In genomic region chr17:29195579-29195978, GRCm38 (mm10) we compare ENCODE assay signal across 27 mouse cellular contexts. TPM values are rescaled to one million over a fixed set of nuclear protein-coding genes. Genes with fewer than 3 reads are reported as not detected.
DNase-seq lines count a peak whose midpoint lies in the region; TF ChIP-seq lines count a peak whose summit lies in the region.
"Had no signal": no experiment of that assay in that cellular context is flagged by ENCODE, and none has a peak within 500 bp of the region (broad histone marks: within the 10 kb centered on the region; RNA-seq: fewer than 3 reads in every experiment).

No protein-coding gene starts in this region.

- no peak overlapping the region for H3K4me3 ChIP-seq in embryonic facial prominence, embryonic 10.5 days
- H3K4me3 ChIP-seq in cerebellum, adult 2 months (replicated peaks; ENCODE audit: insufficient read depth, low read depth, low read length): no peak overlapping the region
- H3K4me3 ChIP-seq: embryonic facial prominence, embryonic 15.5 days; forebrain, embryonic 13.5 days; hindbrain, embryonic 15.5 days; limb, embryonic 10.5 days; limb, embryonic 15.5 days; liver, embryonic 13.5 days had no signal

- no peaks in the 10 kb centered on the region for H3K9me3 ChIP-seq in embryonic facial prominence, embryonic 10.5 days
- H3K9me3 ChIP-seq: embryonic facial prominence, embryonic 15.5 days; forebrain, embryonic 13.5 days; hindbrain, embryonic 15.5 days; limb, embryonic 10.5 days; limb, embryonic 15.5 days; liver, embryonic 13.5 days had no signal

- H3K36me3 ChIP-seq in embryonic facial prominence, embryonic 10.5 days (replicated peaks): no peaks in the 10 kb centered on the region
- H3K36me3 ChIP-seq: embryonic facial prominence, embryonic 15.5 days; hindbrain, embryonic 15.5 days; limb, embryonic 10.5 days; limb, embryonic 15.5 days; liver, embryonic 13.5 days had no signal

- WGBS in embryonic facial prominence, embryonic 10.5 days: 7% methylated on average over 4 of the region's 4 CpGs
- 59% methylated on average over 4 of the region's 4 CpGs for WGBS in cerebellum, adult 2 months

- TF ChIP-seq CTCF in cerebellum, adult 2 months (IDR thresholded peaks at IDR 0.05; ENCODE audit: borderline replicate concordance, insufficient read depth, low read depth, low read length): no peak

- H3K27ac ChIP-seq in embryonic facial prominence, embryonic 10.5 days (replicated peaks): peak overlapping the region; percentile 30; the same call in 1 of the 2 replicates
- no peak overlapping the region for H3K27ac ChIP-seq in cerebellum, adult 2 months (ENCODE audit: insufficient read depth, low read length)
- H3K27ac ChIP-seq: embryonic facial prominence, embryonic 15.5 days; forebrain, embryonic 13.5 days; hindbrain, embryonic 15.5 days; limb, embryonic 10.5 days; limb, embryonic 15.5 days; liver, embryonic 13.5 days; stomach, postnatal 0 days had no signal

- peaks cover 40% of the 10 kb centered on the region for H3K4me1 ChIP-seq in embryonic facial prominence, embryonic 10.5 days
- H3K4me1 ChIP-seq in cerebellum, adult 2 months (ENCODE audit: control insufficient read depth, insufficient read depth, low read length): no peaks in the 10 kb centered on the region

- TF ChIP-seq POLR2A in cerebellum, adult 2 months (IDR thresholded peaks at IDR 0.05; ENCODE audit: borderline replicate concordance, insufficient read depth, low read length): no peak

- H3K27me3 ChIP-seq in embryonic facial prominence, embryonic 10.5 days (replicated peaks; ENCODE audit: low read depth, poor library complexity, severe bottlenecking): peaks cover under 1% of the 10 kb centered on the region; the same call in 1 of the 2 replicates
- no peaks in the 10 kb centered on the region for H3K27me3 ChIP-seq in cerebellum, adult 2 months (ENCODE audit: control insufficient read depth, insufficient read depth, low read length)
- H3K27me3 ChIP-seq: embryonic facial prominence, embryonic 15.5 days; limb, embryonic 15.5 days; liver, embryonic 13.5 days had no signal

- DNase-seq in 3T3-L1 (ENCODE audit: low read depth, low spot score): peak; percentile 56
- DNase-seq in 416B (ENCODE audit: low read depth): peak; percentile 39
- peak; percentile 57 for DNase-seq in ZHBTc4 (ENCODE audit: low read depth, low spot score)
- peak; percentile 51 for DNase-seq in embryonic facial prominence, embryonic 10.5 days (ENCODE audit: low spot score)
- no peak for DNase-seq in cerebellum, adult 2 months
- DNase-seq in kidney, adult 11 months: no peak
- DNase-seq in layer of hippocampus, adult 18-20 months (ENCODE audit: low spot score in 2 of 2): no peak
- DNase-seq: adrenal gland, adult 8-10 months; cerebellum, adult 8-10 months; cerebellum, postnatal 25 days; gastrocnemius, postnatal 14 days; heart, adult 11 months; heart, postnatal 4 days; kidney, adult 18-20 months; kidney, postnatal 36 days; liver, embryonic 13.5 days; lung, embryonic 14.5 days; right cerebral cortex, adult 18-20 months; thymus, adult 18-20 months; thymus, postnatal 25 days had no signal

RNA-seq across cellular contexts. Expression of gene Cpne5, which starts 42.4 kb away (rescaled TPM):
- 3.6 and 4.7 TPM in 2 replicates for polyA plus RNA-seq in embryonic facial prominence, embryonic 10.5 days (2016; fragmentation: Nextera tagmentation; extraction: Ambion mirVana)
- polyA plus RNA-seq in cerebellum, adult 2 months (2012; rRNA removed): 7.5 and 8.4 TPM in 2 replicates
- total RNA-seq in layer of hippocampus, adult 18-20 months (2021): 10 to 100 TPM; 37.5 to 37.8 TPM
- total RNA-seq: monocyte, adult 5-6 weeks had no signal

Comparison
In these comparisons a context has a peak if more than half of its experiments do, and no peak if none do; other contexts are left out.
1. DNase-seq: peak in 3T3-L1 (single experiment), 416B (single experiment), ZHBTc4 (single experiment) and embryonic facial prominence, embryonic 10.5 days (single experiment); none in cerebellum, adult 2 months (0 of 2), kidney, adult 11 months (single experiment) and layer of hippocampus, adult 18-20 months (0 of 2).